Mouse (Mus musculus) liver, embryonic 12.5 days (tissue): ENCODE measurements around the gene Tfcp2. TPM values are rescaled to one million over a fixed set of nuclear protein-coding genes. Genes with fewer than 3 reads are reported as not detected.
"Not testable (repeated sequence)": the region's sequence is repeated elsewhere in the genome, so short reads cannot be mapped to it uniquely, and the experiment has no call there.

Experiments used
- ATAC-seq: fragments of 200-750 bp; cut with Nextera tagmentation; 2 replicates; pipeline ENCODE4 v1.8.0; 2017; ENCODE audit warnings: moderate number of reproducible peaks, mild to moderate bottlenecking, moderate library complexity
- H3K27ac ChIP-seq: fragments of 300-500 bp; sonication (generic); 2 replicates; pipeline ENCODE4 v1.5.1; 2016; ENCODE audit warnings: mild to moderate bottlenecking
- H3K27me3 ChIP-seq: fragments of 300-500 bp; sonication (generic); replicated peaks from 2 replicates; pipeline ENCODE4 v1.6.1; 2016; ENCODE audit warnings: mild to moderate bottlenecking, moderate library complexity
- H3K36me3 ChIP-seq: fragments of 300-500 bp; sonication (generic); 2 replicates; pipeline ENCODE4 v1.6.1; 2016; ENCODE audit warnings: mild to moderate bottlenecking, moderate library complexity
- H3K4me1 ChIP-seq: fragments of 300-500 bp; sonication (generic); 2 replicates; pipeline ENCODE4 v1.6.1; 2016
- H3K4me2 ChIP-seq: fragments of 300-500 bp; sonication (generic); 2 replicates; pipeline ENCODE4 v1.6.1; 2016; ENCODE audit warnings: mild to moderate bottlenecking, moderate library complexity
- H3K4me3 ChIP-seq: fragments of 300-500 bp; sonication (generic); 2 replicates; pipeline ENCODE4 v1.5.1; 2016; ENCODE audit warnings: mild to moderate bottlenecking, moderate library complexity
- H3K9ac ChIP-seq: fragments of 300-500 bp; sonication (generic); 2 replicates; pipeline ENCODE4 v1.6.1; 2016; ENCODE audit warnings: mild to moderate bottlenecking, moderate library complexity
- H3K9me3 ChIP-seq: fragments of 300-500 bp; sonication (generic); replicated peaks from 2 replicates; pipeline ENCODE4 v1.6.1; 2016; ENCODE audit warnings: mild to moderate bottlenecking, moderate library complexity
- WGBS: fragments of 180-500 bp; shearing (Covaris S2); methylation state at CpG from one replicate; pipeline ENCODE4 v1.1.7; 2016; ENCODE audit not compliant: insufficient replicate concordance; 5-methylcytosine and 5-hydroxymethylcytosine counted together
- polyA plus RNA-seq: library from polyadenylated mRNA; unstranded; fragments of >200 nt; fragmentation: Nextera tagmentation; extraction: Ambion mirVana; gene quantifications from 2 replicates; pipeline ENCODE4 v1.2.1, GENCODE M21; 2016

Gene Tfcp2
- polyA plus RNA-seq, 1 experiment from 2014 or later, result 9.0 TPM

- 83% methylated on average over 14 of the region's 14 CpGs for WGBS
- not testable (repeated sequence) for H3K4me1 ChIP-seq
These were observed 8.2 kb downstream of the Tfcp2 start for GRCm38 (mm10) chr15:100543651-100544030.

GRCm38 (mm10) chr15:100542876-100543650 is 8.7 kb downstream of the Tfcp2 start:
- not testable (repeated sequence) for H3K4me1 ChIP-seq, H3K4me3 ChIP-seq, H3K27me3 ChIP-seq, H3K27ac ChIP-seq, H3K9ac ChIP-seq, ATAC-seq, H3K9me3 ChIP-seq
- WGBS, result 83% methylated on average over 27 of the region's 28 CpGs
- peaks cover 22% of the 10 kb centered on the region for H3K36me3 ChIP-seq
- peak overlapping the region; percentile 14; the same call in 1 of the 2 replicates for H3K4me2 ChIP-seq

More at GRCm38 (mm10) chr15:100543651-100544030, 8.2 kb downstream of the Tfcp2 start:
- not testable (repeated sequence) for H3K27ac ChIP-seq, ATAC-seq, H3K9me3 ChIP-seq, H3K9ac ChIP-seq, H3K4me3 ChIP-seq, H3K27me3 ChIP-seq, H3K4me2 ChIP-seq
- peaks cover 28% of the 10 kb centered on the region for H3K36me3 ChIP-seq

GRCm38 (mm10) chr15:100541426-100541825 is 10.4 kb downstream of the Tfcp2 start:
- Histone ChIP-seq H3K27ac (no peak overlapping the region), H3K9ac (no peak overlapping the region), H3K4me1 (no peaks in the 10 kb centered on the region), H3K9me3 (no peaks in the 10 kb centered on the region), H3K4me2 (no peak overlapping the region), H3K4me3 (no peak overlapping the region), H3K27me3 (no peaks in the 10 kb centered on the region), H3K36me3 (peaks cover 19% of the 10 kb centered on the region)
- no peak for ATAC-seq
- WGBS, result 84% methylated on average over 4 of the region's 4 CpGs

GRCm38 (mm10) chr15:100541001-100541400 is 10.8 kb downstream of the Tfcp2 start:
- 67% methylated on average over 1 of the region's 1 CpGs for WGBS
- not testable (repeated sequence) for H3K4me3 ChIP-seq, H3K4me1 ChIP-seq, H3K9me3 ChIP-seq, H3K4me2 ChIP-seq, H3K9ac ChIP-seq, H3K27ac ChIP-seq, ATAC-seq, H3K27me3 ChIP-seq
- peaks cover 22% of the 10 kb centered on the region for H3K36me3 ChIP-seq

DNA sequence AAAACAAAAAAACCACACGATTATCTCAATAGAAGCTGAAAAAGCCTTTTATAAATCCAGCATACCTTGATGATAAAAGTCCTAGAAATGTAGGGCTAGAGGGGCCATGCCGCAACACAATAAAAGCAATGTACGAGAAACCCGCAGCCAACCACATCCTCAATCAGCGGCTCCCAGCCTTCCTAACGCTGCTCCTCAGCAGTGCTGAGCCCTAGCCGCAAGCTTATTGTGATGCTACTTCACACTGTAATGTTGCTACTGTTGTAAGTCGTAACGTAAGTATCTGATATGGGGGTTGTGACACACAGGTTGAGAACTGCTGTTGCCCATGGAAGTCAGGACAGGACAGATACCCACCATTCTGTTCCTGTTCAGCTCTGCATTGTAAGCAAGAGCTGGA is 12.4 kb downstream of the Tfcp2 start:
- Histone ChIP-seq H3K9ac (no peak overlapping the region), H3K27me3 (no peaks in the 10 kb centered on the region), H3K36me3 (peaks cover 32% of the 10 kb centered on the region), H3K4me1 (no peaks in the 10 kb centered on the region), H3K27ac (no peak overlapping the region), H3K4me2 (no peak overlapping the region), H3K9me3 (no peaks in the 10 kb centered on the region), H3K4me3 (no peak overlapping the region)
- WGBS, result 78% methylated on average over 9 of the region's 9 CpGs
- no peak for ATAC-seq

- H3K4me3 ChIP-seq, result no peak overlapping the region
- H3K36me3 ChIP-seq, result peaks cover 32% of the 10 kb centered on the region
- WGBS, result 72% methylated on average over 6 of the region's 6 CpGs
- no peak overlapping the region for H3K9ac ChIP-seq
- H3K9me3 ChIP-seq, result no peaks in the 10 kb centered on the region
- H3K27me3 ChIP-seq, result no peaks in the 10 kb centered on the region
- ATAC-seq, result no peak
- H3K4me2 ChIP-seq, result no peak overlapping the region
- no peak overlapping the region for H3K27ac ChIP-seq
- no peaks in the 10 kb centered on the region for H3K4me1 ChIP-seq
These were observed 13.9 kb downstream of the Tfcp2 start for GRCm38 (mm10) chr15:100537913-100538312.

GRCm38 (mm10) chr15:100527900-100528299 is 23.9 kb downstream of the Tfcp2 start:
- no peak overlapping the region for H3K27ac ChIP-seq

DNA sequence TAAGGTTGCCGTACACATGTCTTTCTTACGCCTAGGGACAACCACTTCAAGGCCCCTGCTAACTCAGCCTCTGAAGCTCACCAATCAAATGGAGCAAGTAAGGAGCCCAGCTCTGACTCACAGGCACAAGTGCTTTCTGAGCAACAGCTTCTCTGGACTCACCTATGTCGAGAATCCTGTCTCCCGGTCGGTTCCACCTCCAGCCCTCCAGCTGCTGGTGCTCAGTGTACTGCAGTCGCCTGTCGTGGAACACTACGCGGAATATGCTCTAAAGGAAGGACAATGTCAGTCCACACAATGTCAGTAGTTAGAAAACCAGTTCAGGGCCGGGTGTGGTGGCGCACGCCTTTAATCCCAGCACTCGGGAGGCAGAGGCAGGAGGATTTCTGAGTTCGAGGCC is 26.4 kb downstream of the Tfcp2 start:
- no peak overlapping the region for H3K4me3 ChIP-seq
- 81% methylated on average over 14 of the region's 14 CpGs for WGBS
- no peak overlapping the region for H3K9ac ChIP-seq
- H3K9me3 ChIP-seq, result no peaks in the 10 kb centered on the region
- no peak overlapping the region for H3K27ac ChIP-seq
- no peaks in the 10 kb centered on the region for H3K4me1 ChIP-seq
- peaks cover 4% of the 10 kb centered on the region for H3K36me3 ChIP-seq
- no peak overlapping the region for H3K4me2 ChIP-seq
- H3K27me3 ChIP-seq, result no peaks in the 10 kb centered on the region
- ATAC-seq, result no peak

More at GRCm38 (mm10) chr15:100527900-100528299, 23.9 kb downstream of the Tfcp2 start:
- Histone ChIP-seq H3K4me2 (no peak overlapping the region), H3K4me1 (no peaks in the 10 kb centered on the region), H3K27me3 (no peaks in the 10 kb centered on the region), H3K9me3 (no peaks in the 10 kb centered on the region), H3K4me3 (no peak overlapping the region), H3K9ac (no peak overlapping the region), H3K36me3 (peaks cover 2% of the 10 kb centered on the region)
- ATAC-seq, result no peak
- 51% methylated on average over 5 of the region's 5 CpGs for WGBS

GRCm38 (mm10) chr15:100520306-100520705 is 31.5 kb downstream of the Tfcp2 start:
- Histone ChIP-seq H3K36me3 (peaks cover 20% of the 10 kb centered on the region), H3K4me3 (no peak overlapping the region), H3K9me3 (no peaks in the 10 kb centered on the region), H3K9ac (no peak overlapping the region), H3K4me2 (no peak overlapping the region), H3K27me3 (no peaks in the 10 kb centered on the region), H3K4me1 (no peaks in the 10 kb centered on the region), H3K27ac (no peak overlapping the region)
- WGBS, result 82% methylated on average over 14 of the region's 14 CpGs
- no peak for ATAC-seq

DNA sequence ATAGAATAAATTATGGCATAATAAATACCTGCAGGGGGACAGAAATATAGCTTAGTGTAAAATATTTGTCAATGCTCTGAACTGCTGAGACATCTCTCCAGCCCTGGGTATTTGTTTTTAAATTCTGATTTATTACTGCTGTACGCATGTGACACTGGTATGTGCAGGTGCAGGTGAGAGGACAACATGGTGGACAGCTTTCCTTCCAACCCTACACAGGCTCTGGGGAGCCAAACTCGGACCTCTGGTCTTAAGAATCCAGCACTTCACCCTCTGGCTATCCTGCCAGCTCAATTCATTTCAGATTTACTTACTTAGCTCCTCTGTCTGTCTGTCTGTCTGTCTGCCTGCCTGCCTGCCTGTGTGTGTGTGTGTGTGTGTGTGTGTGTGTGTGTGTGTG is 36.7 kb downstream of the Tfcp2 start:
- Histone ChIP-seq H3K9me3 (no peaks in the 10 kb centered on the region), H3K4me3 (no peak overlapping the region), H3K4me1 (no peaks in the 10 kb centered on the region), H3K9ac (no peak overlapping the region), H3K27me3 (no peaks in the 10 kb centered on the region), H3K27ac (no peak overlapping the region), H3K36me3 (peaks cover 49% of the 10 kb centered on the region), H3K4me2 (no peak overlapping the region)
- ATAC-seq, result no peak
- 74% methylated on average over 2 of the region's 2 CpGs for WGBS

GRCm38 (mm10) chr15:100513387-100513786 is 38.4 kb downstream of the Tfcp2 start:
- Histone ChIP-seq H3K4me2 (no peak overlapping the region), H3K36me3 (peaks cover 52% of the 10 kb centered on the region), H3K4me1 (no peaks in the 10 kb centered on the region), H3K9me3 (no peaks in the 10 kb centered on the region), H3K9ac (no peak overlapping the region), H3K4me3 (no peak overlapping the region), H3K27ac (no peak overlapping the region), H3K27me3 (no peaks in the 10 kb centered on the region)
- WGBS, result 58% methylated on average over 4 of the region's 4 CpGs
- ATAC-seq, result no peak

GRCm38 (mm10) chr15:100510072-100510471 is 41.7 kb downstream of the Tfcp2 start:
- no peaks in the 10 kb centered on the region for H3K27me3 ChIP-seq
- no peak overlapping the region for H3K4me3 ChIP-seq
- no peak overlapping the region for H3K4me2 ChIP-seq
- no peaks in the 10 kb centered on the region for H3K9me3 ChIP-seq
- 83% methylated on average over 11 of the region's 11 CpGs for WGBS
- no peak for ATAC-seq
- no peak overlapping the region for H3K27ac ChIP-seq
- H3K4me1 ChIP-seq, result no peaks in the 10 kb centered on the region
- peaks cover 58% of the 10 kb centered on the region for H3K36me3 ChIP-seq
- H3K9ac ChIP-seq, result no peak overlapping the region
